Mouse (Mus musculus) left cerebral cortex, adult 9 months (tissue): Measurements from ENCODE around the gene Wdr24.

ENCODE experiments used
- DNase-seq, 2 experiments: peaks; one replicate each; pipeline ENCODE4 v3.0.0; 2022; ENCODE audit warnings: low spot score in 2 of 2

Wdr24 gene

DNA sequence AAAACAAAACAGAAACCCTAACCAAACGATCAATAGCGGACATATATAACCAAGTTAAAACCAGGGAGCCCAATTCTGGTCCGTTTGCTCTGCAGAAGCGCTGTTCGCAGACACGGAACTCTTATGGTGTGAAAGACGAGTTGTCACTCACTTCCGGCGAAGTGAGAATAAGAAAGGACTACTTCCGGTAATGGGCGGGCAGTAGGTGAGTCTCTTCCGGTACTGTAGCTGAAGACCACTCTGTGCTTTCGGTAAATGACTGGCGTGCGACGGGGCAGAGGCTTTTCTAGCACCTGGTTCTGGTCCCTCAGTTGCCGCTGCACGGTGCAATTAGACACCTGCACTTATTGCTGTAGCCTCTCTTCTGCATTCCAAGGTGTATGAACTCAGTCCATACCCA, at the start of gene Wdr24:
Gene Wdr24 (plus strand): TSS at position 176 of the 400 bp plus-strand sequence.
- peak in 1 of 2 experiments; percentile 87 for DNase-seq

DNA sequence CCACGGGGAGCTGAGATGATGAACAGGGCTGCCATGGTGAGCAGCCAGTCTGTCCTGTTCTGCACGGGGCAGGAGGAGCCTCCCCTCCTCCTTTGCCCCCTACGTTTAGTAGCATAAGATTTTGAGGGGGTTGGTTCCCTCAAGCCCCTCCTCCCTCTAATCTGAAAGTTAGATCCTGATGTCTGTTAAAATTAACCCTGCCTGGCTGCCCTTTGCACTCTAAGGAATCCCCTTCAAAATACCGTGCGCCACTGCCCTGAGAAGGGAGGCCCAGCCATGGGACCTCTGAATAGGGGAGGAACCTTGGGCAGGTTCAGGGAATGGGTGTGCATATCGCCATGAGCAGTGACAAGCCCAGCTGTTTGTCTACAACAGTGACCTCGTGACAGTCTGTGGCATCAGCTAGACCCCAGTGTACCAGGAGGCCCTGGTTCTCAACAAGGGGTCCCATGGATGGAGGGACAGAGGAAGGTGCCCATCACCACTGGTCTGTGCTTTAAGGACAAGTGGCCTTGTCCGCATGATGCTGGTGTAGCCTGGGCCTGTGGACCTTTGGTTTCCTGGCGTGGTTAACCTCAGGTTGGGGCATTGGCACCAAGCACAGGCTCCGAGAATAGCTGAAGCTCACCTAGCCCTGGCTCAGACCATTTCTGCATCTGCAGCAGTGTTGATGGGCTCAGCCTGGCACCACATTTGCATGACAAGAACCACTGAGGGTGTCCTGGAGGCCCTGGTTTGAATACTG, 47.9 kb upstream of the Wdr24 start:
- DNase-seq = no peak

DNA sequence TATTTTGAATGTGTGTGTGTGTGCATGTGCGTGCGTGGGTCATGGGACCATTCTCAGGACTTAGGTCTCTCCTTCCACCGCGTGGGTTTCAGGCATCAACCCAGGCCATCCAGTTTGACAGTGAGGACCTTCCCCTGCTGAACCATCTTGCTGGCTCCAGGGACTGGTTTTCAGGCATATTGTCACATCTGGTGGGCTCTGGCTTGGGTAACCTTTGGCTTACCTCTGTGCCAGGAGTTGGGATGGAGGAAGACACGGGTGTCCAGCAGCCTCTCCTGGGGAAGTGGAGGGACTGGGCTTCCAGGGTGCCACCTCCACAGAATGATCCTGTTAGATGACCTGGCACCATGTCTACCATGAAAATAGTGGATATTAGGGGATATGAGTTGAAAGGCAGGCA, 45.5 kb upstream of the Wdr24 start:
- no peak for DNase-seq

DNA sequence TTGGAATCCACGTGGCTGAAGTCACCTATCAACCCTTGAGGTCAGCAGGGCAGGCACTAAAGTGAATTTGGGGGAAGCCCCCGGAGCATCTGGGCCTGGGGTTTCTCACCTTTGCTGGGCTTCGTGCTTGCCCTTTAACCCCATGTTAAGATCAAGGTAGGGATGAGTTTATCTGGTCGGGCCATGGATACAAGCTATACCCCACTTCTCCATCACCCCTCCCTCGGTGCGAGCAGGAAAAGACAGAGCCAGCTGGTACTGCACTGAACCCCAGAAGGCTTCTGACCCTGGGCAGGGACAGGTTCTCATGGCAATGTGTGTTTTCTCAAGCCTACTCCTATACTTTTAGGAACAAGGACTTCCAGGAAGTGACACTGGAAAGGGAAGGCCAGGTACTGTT, 42.1 kb upstream of the Wdr24 start:
- no peak for DNase-seq

DNA sequence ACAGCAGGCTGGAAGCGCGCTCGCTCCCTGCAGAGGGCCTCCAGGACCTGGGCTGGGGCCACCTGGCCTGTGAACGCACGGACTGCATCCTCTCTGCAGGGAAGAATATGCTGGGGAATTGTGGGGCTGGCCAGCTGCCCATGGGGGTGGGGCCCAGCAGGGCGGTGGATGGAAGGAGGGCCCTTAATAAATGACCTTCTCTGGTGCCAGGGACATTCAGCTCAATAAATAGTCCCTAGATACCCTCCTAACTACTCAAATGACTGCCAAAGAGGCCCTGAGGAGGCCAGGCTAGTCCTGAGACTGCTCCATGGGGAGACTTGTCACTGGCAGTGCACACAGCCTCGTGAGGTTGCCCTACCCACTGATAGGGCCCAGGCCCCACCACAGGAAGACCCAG, 40.3 kb upstream of the Wdr24 start:
- DNase-seq = no peak

DNA sequence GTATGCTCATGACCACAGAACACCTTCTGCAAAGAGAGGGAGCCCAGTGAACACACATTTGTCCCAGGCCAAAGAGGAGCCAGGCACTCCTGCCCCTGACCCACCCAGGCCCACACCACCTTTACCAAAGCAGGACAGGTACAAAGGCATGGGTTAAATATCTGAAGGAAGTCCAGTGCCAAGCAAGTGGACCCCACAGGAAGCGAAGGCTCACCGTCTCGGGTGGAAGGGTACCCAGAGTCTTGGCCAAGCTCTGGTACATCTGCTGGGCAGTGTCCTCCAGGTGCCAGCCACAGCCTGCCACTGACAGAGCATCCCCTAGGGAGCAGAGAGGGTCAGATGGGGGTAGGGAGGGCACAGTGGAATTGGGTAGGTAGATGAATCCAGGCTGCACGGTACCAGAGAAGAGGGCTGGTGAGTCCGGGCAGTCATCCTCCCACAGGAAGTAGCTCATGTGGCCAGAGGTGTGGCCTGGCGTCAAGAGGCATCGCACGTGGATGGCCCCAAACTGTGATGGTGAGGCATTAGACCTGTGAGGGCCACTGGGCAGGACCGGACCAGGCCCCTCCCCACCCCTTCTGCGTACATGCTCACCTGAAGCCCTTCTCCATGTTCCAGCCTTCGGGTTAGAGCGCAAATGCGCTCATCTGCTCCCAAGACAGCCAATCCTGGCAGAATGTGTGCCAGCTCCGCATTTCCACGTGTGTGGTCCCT, 39.4 kb upstream of the Wdr24 start:
- DNase-seq = no peak

DNA sequence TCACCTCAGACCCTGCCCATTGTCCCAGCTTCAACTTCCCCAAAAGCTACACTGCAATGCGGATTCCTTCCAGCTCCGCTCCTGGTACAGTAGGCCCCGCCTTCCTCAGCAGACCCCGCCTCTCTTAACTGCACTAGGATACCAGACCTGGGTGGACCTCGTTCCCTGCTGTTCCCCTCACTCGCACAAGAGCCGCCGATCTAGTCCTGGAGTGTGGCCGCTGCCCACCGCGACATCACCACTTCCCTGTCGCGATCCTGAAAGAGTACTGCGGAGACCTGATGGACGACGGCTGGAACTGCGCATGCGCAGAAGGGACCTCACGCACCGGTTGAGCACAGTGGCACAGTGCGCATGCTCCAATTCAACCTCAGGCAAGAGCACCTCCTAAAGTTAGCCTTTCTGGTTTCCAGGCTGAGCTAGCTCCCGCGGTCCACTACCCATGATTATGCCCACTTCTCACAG, 38.1 kb upstream of the Wdr24 start, which contains the start of gene Haghl:
Gene Haghl (minus strand): TSS at position 393 of the 465 bp plus-strand sequence.
- peak; percentile 85 to 98 for DNase-seq

DNA sequence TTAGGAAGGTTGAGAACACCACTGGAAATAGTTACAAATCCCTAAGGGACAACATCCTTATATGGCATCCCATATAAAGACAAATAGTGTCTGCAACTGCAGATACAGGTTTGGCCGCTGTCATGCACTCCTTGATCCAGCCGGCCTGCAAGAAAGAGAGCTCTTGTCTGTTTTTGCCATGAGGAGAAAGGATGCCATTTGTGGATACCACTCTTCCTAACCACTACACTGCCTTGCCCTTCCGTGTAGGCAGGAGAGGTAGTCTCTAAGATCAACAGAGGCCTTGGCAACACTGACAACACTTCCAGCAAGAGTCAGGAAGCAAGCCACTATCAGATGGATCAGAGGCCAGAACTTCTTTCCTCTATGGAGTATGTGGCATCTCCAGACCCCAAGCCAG, 37.1 kb upstream of the Wdr24 start, which contains the start of gene Ccdc78:
Gene Ccdc78 (plus strand): TSS at position 301 of the 400 bp plus-strand sequence.
- no peak for DNase-seq

DNA sequence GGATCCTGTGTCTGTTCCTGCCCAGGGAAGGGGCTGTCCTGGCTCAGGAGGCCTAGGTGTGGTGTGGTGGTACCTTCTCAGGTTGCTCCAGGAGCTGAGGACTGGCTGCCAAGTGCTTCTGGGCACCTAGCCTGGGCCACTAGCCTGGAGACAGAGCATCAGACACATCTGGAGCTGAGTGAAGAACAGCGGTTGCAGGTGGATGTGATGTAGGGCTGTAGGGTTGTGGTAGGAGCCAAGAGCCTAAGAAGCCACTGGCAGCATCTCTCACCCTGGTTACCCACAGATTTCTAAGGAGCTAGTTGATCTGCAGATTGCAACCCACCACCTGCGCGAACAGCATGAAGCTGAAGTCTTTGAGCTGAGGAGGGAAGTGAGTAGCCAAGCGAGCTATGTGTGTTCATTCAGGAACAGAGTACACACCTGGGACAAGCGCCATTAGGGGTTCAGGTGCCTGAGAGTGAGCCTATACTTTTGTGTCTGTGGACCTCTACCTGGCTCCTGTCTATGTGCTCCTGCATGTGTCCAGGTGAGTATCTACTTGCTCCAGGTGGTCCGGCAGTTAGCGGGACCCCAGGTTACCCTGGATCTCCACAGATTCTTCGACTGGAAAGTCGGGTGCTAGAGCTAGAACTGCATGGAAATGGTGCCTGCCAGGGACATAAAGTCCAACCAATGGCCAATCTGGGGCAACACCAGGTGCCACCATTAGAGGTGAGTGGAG, 36.5 kb upstream of the Wdr24 start:
- DNase-seq = no peak

DNA sequence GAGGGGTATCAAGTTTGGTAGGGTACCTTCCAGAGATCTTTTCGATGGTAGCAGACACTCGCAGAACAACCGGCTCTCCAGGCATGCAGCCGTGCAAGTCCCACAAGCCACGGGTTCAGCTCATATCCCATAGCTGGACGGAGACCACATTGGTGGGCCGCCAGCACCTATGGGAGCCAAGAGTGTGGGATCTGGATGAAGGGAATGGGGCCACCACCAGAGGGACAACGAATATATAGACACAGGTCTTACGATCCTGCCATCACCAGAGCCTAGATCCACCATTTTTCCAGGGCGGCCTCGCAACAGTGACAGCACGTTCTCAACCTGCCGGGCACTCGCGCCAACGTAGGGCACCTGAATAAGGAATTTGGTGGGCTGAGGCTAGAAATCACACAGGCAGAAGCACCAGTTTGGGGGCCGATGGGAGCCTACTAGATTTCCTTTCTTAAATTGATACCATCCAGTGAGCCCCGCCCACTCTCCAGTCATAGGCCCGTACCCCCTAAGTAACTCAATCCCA, 32.0 kb upstream of the Wdr24 start:
- no peak for DNase-seq

DNA sequence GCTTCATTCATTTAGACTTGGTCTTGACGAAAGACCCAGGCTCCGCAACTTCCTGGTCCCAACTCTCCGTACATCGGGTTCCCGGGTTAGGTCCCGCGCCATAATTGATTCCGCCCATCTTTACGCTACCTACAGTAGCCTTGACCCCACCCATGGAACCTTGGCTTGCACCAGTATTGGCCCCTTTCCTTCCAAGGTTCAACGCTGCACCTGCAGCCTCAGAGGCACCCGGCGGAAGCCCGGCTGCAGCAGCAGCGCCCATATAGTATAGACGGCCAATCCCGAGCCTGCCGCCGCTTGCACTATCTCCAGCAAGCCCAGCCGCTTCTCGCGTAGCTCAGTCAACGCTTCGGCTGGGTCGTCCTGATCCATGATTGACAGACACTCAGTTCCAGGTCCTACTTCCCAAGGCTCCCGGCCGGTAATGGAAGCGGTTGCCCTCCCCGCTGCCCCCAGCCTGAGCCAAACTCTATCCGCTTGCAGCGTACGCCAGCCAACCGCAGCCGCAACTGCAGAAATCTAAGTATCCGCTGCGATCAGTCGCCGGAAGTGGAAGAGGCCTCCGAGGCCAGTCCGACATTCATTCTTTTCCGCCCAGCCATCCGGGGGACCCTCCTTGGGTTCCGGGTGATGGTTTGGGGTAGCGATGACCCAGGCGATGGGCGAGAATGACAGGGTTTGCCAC, 31.4 kb upstream of the Wdr24 start:
- peak in 1 of 2 experiments; percentile 87 for DNase-seq

DNA sequence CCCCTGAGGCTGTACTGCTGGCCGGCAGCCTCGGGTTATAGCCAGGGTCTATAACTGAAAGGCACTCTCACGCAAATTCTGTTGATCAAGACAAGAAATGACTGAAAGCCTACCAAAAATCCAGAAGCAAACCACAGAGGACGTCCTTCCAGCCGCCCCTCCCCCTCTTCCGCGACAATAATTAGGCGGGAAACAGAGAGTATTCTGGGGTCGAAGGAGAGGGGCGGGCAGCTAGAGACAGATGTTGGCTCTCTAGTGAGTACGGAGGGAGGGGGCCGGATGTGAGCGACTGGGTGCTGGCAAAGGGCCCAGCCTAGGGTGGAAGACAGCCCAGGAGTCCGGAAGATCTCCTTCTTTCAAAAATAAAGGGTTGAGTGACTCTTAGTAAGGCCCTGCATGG, 30.8 kb upstream of the Wdr24 start, which contains the start of gene Fam173a:
Gene Fam173a (minus strand): TSS at position 287 of the 400 bp plus-strand sequence.
- DNase-seq = peak in 1 of 2 experiments; percentile 72

DNA sequence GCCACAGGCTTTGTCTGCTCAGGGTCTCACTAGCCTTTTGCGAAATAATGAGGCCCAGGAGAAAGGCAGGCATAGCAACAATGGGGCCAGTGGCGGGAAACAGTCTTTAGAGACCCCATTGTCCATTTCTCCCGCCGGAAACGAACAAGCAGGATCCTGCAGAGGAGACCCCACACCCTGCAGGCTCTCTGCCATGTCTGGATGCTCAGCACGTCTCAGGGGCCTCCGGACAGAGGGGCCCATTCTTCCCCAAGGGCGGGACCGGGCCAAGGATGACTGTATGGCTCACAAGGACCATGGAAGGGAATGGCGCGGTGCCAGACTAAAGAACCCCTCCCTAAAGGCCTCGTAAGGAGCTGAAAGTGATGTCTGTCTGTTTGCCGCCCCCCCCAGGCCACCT, 29.2 kb upstream of the Wdr24 start:
- no peak for DNase-seq

DNA sequence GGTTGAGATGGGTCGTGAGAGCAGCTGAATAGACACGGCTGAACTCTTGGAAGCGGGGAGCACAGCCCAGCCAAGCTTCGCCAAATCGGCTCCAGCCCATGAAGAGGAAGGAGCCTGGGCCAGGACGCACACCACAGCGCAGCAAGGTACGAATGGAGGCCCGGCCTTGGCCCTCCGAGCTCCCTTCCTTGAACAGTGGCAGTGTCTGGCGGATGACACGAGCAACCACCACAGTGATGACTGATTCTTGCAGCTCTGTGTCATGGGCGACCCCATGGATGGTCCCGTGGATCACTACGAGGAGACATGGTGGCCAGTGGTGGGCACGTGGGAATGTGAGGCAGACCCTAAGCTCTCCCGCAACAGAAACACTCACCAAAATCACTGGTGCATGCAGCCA, 28.4 kb upstream of the Wdr24 start:
- DNase-seq = no peak

DNA sequence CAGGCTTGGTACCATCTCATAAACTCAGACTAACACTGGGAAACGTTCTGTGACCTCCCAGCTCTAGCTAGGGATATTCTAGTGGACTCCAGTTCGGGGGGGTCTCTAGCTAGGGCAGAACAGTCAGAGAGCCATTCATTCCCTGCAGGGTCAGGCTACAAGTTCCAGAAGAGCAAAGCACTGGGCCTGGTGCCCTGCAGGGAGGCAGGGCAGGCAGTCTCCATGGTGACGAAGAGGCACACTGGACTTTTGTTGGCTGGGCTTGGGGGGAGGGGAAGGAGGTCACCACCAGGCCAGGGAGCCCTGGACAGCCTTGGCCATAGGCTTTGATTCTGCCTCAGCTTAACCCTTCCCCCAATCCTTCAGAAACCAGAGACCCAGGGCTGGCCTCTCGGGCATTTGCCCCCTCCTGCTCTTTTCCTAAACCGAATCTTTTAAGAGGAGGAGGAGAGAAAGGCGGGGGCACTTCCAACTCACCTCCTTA, 27.8 kb upstream of the Wdr24 start, which contains the start of gene AC134908.4:
Gene AC134908.4 (minus strand): TSS at position 51 of the 484 bp plus-strand sequence.
- DNase-seq = peak; percentile 67 to 74

DNA sequence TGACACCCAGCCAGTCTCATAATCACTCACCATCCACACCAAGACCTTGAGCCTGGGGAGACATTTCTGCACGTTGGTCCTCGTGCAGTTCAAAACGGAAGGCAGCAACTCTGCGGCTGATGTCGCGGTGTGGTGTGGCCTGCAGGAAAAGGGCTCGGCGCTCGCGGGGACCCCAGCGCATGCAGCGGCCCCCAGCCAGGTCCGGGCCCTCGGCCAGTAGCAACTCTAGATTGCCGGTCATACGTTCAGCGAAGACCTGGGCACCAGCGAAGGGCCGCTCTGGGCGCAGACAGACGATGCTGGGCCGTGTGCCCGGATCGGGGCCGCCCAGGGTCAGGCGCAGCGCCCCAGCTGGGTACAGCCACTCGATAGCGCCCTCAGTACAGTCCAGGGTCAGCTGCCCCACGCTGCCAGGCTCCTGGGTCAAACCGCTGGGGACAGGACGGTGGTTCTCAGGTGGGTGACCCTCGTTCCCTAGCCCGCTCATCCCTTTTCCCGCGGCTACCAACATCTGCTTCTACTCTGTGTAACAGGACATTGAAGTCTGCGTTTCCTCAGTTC, 27.1 kb upstream of the Wdr24 start:
- DNase-seq = no peak

DNA sequence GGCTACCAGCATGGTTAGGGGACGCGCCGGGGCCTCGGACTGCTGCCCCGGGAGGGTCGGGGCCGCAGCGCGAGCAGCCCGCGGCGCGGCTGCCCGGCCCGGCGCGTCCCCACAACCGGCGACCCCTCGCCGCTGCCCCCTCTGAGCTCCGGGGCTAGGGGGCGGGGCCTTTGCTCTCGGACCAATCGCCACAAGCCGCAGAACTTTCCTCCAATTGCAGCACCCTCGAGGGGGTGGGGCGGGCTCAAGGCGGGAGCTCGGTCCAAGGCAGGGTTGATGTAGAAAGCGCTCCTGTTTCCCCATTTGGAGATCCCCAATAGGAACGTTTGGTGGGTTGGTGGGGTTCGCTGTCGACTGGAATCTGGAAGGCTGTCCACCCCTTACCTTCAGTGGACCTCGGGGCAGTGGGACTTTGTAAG, 26.5 kb upstream of the Wdr24 start, which contains the start of gene Metrn:
Gene Metrn (minus strand): TSS at position 186 of the 419 bp plus-strand sequence.
- DNase-seq = peak in 1 of 2 experiments; percentile 68

DNA sequence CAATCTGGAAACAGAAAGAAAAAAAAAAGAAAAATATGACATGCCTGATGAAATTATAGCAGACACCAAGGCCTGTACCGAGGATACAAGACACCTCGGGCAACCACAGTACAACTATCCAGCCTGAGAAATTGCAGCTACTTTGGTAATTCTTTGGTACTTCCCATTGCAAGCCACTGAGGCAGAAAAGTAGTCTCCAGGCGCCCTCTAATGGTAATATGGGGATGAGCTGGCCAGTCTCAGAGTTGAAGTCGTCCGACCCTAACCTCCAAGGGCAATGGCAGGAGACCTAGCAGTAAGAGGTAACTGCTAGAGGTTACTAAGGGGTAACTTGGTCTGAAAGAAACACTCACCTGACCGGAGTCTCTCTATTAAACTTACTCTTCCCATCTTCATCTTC, 22.4 kb upstream of the Wdr24 start:
- peak in 1 of 2 experiments; percentile 81 for DNase-seq

DNA sequence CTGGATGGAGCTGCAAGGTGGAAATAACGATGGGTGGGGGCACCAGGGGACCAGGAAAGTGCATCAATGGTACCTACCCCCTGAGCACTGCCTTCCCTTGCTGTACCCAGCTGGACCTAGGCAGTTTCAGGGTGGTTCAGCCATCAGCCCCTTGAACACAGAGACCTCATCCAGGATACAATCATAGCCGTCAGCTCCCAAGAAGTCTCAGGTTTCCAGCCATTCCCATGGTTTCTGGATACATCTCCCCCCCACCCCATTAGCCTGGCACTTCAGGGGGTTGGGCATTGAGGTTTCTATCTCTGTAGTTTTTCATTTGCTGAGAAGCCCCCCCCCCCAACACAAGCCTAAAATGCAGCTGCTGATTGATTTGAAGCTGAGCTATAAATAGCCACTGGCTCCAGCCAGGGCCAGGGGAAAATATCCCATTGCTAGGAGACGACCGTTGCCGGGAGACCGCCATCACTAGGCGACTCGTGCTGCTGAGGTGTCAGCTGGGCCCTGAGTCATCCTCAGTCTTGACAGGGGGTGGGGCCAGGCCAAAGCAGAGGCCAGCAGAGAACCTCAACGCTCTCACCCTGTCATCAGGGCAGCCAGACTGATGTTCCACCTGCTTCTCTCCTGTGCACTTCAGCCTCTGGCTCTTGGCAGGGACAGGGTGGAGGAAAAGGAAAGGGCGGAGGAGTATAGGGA, 20.5 kb upstream of the Wdr24 start:
- peak; percentile 69 to 86 for DNase-seq

DNA sequence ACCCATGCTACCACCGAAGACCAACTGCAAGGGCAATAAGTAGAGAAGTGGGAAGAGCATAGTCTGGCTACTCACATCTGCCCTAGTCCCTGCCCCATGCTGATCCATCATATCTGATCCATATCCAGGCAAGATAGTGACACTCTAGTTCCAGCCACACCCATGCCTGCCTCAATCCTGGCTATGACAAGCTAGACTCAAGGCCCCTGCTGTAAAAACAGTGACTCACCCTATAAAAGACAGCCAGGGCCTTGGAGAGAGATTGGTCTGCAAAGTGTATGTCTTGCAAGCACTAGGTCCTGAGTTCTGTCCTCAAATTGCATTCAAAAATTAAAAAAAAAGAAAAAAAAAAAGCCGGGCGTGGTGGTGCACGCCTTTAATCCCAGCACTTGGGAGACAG, 16.9 kb upstream of the Wdr24 start:
- DNase-seq = no peak
